Comparison of ENCODE assay signal across 20 mouse cellular contexts in the genomic region with DNA sequence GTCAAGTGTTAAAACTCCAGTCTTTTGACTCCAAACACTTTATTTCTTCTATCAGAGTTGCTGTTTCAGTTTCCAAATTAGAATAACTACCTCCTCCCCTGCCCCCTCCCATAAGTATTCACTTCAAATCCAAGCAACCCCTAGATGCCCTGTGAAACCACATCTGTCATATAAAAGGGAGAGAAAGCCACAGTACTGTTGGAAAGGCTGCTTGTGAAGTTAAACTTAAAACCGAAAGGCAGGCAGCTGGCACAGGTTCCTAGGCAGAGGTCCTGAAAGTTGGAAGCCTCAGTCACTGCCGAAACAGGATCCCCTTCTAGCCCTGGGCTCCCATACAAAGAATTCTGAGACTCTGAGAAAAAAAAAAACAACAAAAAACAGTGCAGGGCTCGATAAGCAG.
A peak's percentile ranks its signal among the peaks of the same experiment; 100 is the strongest.
DNase-seq lines count a peak whose midpoint lies in the region; ATAC-seq lines count a peak whose summit lies in the region.
"Had no signal": no experiment of that assay in that cellular context is flagged by ENCODE, and none has a peak within 500 bp of the region (broad histone marks: within the 10 kb centered on the region; RNA-seq: fewer than 3 reads in every experiment).

No protein-coding gene starts in this region.

- H3K27me3 ChIP-seq in kidney, embryonic 16.5 days (ENCODE audit: insufficient read depth, low read length): 0 out of 2 replicates have a peak, but pooled peaks cover 5% of the 10 kb centered on the region
- H3K27me3 ChIP-seq: CH12.LX had no signal

- H3K4me2 ChIP-seq in kidney, embryonic 16.5 days (replicated peaks; ENCODE audit: low read depth, low read length): no peak overlapping the region
- H3K4me2 ChIP-seq: forebrain, embryonic 15.5 days; limb, embryonic 12.5 days; midbrain, embryonic 11.5 days; neural tube, embryonic 12.5 days had no signal

- H3K9ac ChIP-seq in kidney, embryonic 16.5 days (replicated peaks; ENCODE audit: low read length): no peak overlapping the region
- H3K9ac ChIP-seq: forebrain, embryonic 15.5 days; limb, embryonic 12.5 days; liver, embryonic 14.5 days; neural tube, embryonic 12.5 days had no signal

- intact Hi-C loops in gastrocnemius, postnatal 36 days (cut with DNase I): loop anchor here (5.0 kb wide), 2 partner anchors 53 to 233 kb away; no protein-coding TSS in a partner anchor
- intact Hi-C loops in gastrocnemius, postnatal 14 days (cut with DNase I; ENCODE audit: low total_unique reads): no loop called here

- peak; percentile 29 for DNase-seq in gastrocnemius, adult 18-20 months (ENCODE audit: low spot score)
- no peak for DNase-seq in gastrocnemius, postnatal 36 days
- peak; percentile 56 to 58 for DNase-seq in kidney, postnatal 25 days
- DNase-seq in ES-CJ7 (ENCODE audit: low read depth, low spot score): peak; percentile 0
- DNase-seq in gastrocnemius, postnatal 14 days: peak; percentile 36
- DNase-seq in layer of hippocampus, postnatal 10 days (ENCODE audit: low spot score in 2 of 2): no peak
- DNase-seq: adrenal gland, adult 8-10 months; cerebellum, adult 9-10 months; layer of hippocampus, adult 9-11 months; right cerebral cortex, postnatal 4 days; thymus, postnatal 14 days had no signal

- no peak for ATAC-seq in kidney, embryonic 16.5 days (ENCODE audit: low FRiP score, low TSS enrichment)
- ATAC-seq: forebrain, embryonic 15.5 days; hindbrain, embryonic 16.5 days had no signal

- no peak overlapping the region for H3K27ac ChIP-seq in kidney, embryonic 16.5 days (ENCODE audit: low read length)
- H3K27ac ChIP-seq: forebrain, embryonic 15.5 days; limb, embryonic 12.5 days; liver, embryonic 14.5 days; neural tube, embryonic 12.5 days; stomach, postnatal 0 days had no signal

- no peaks in the 10 kb centered on the region for H3K36me3 ChIP-seq in kidney, embryonic 16.5 days (ENCODE audit: insufficient read depth, low read length)
- H3K36me3 ChIP-seq: forebrain, embryonic 15.5 days; limb, embryonic 12.5 days; neural tube, embryonic 12.5 days had no signal

- H3K9me3 ChIP-seq in kidney, embryonic 16.5 days (ENCODE audit: low read length): no peaks in the 10 kb centered on the region
- H3K9me3 ChIP-seq: forebrain, embryonic 15.5 days; limb, embryonic 12.5 days; neural tube, embryonic 12.5 days had no signal

- H3K4me1 ChIP-seq in kidney, embryonic 16.5 days (ENCODE audit: insufficient read depth, low read length): peaks cover 12% of the 10 kb centered on the region; the same call in 1 of the 2 replicates

- H3K4me3 ChIP-seq in kidney, embryonic 16.5 days (ENCODE audit: low read length): no peak overlapping the region
- H3K4me3 ChIP-seq: forebrain, embryonic 15.5 days; limb, embryonic 12.5 days; neural tube, embryonic 12.5 days had no signal

- WGBS in kidney, embryonic 16.5 days: 40% methylated on average over 3 of the region's 3 CpGs

Comparison
In these comparisons a context has a peak if more than half of its experiments do, and no peak if none do; other contexts are left out.
1. DNase-seq: peak in gastrocnemius, adult 18-20 months (single experiment), kidney, postnatal 25 days (2 of 2), ES-CJ7 (single experiment) and gastrocnemius, postnatal 14 days (single experiment); none in gastrocnemius, postnatal 36 days (0 of 2) and layer of hippocampus, postnatal 10 days (0 of 2).